Mouse (Mus musculus) adipose tissue, adult 10 weeks (tissue): Measurements from ENCODE around the gene Klk1. TPM values are rescaled to one million over a fixed set of nuclear protein-coding genes. Genes with fewer than 3 reads are reported as not detected.

Source experiments
- polyA plus RNA-seq: library from polyadenylated mRNA; stranded (reverse); fragments of 350-450 nt; fragmentation: Illumina TruSeq; extraction: RNeasy Lipid Tissue Mini Kit (QIAGEN cat#74804); gene quantifications from one replicate; pipeline ENCODE4 v1.2.3, GENCODE M21; 2014; ENCODE audit warnings: low read depth, low replicate concordance

Klk1 gene
- 1.2 TPM for polyA plus RNA-seq

DNA sequence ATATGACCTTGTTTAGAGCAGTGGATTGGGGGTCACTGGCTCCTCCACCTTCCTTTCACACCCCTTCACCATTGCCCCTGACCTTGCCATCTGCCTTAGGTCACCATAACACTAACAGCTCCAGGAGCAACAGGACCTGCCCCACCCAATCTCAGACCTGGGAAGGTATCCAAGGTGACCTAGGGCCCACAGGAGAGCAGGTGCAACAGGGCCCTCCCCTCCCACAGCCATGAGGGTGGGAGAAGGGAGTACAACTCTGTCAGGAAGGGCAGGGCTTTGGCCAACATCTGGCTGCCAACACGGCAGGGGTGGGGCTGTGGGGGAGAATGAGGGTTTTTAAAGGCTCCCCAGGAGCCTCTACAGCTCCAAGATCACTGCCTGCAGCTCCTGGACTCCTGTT, at the start of gene Klk1:
Gene Klk1, plus strand, starts transcription at position 285 of the 400 bp plus-strand sequence.

DNA sequence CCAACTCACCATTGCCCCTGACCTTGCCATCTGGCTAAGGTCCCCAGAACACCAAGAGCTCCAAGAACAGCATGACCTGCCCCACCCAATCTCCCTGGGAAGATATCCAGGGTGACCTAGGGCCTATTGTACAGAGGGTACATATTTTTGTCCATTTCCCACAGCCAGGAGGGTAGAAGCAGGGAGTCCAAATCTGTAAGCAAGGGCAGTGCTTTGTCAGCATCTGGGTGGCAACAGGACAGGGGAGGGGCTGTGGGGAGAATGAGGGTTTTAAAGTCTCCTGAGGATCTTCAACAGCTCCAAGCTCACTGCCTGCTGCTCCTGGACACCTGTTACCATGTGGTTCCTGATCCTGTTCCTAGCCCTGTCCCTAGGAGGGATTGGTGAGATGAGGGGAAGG, 37.2 kb upstream of the Klk1 start, which contains the start of gene Klk1b24:
Gene Klk1b24, plus strand, starts transcription at position 301 of the 400 bp plus-strand sequence.

DNA sequence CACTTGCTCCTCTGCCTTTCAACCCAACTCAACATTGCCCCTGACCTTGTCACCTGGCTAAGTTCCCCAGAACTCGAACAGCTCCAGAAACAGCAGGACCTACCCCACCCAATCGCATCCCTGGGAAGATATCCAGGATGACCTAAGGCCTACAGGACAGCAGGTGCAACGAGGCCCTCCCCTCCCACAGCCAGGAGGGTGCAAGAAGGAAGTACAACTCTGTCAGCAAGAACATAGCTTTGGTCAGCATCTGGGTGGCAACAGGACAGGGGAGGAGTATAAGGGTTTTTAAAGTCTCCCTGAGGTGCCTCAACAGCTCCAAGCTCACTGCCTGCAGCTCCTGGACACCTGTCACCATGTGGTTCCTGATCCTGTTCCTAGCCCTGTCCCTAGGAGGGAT, 27.3 kb upstream of the Klk1 start, which contains the start of gene Klk1b3:
Gene Klk1b3, plus strand, starts transcription at position 301 of the 400 bp plus-strand sequence.

DNA sequence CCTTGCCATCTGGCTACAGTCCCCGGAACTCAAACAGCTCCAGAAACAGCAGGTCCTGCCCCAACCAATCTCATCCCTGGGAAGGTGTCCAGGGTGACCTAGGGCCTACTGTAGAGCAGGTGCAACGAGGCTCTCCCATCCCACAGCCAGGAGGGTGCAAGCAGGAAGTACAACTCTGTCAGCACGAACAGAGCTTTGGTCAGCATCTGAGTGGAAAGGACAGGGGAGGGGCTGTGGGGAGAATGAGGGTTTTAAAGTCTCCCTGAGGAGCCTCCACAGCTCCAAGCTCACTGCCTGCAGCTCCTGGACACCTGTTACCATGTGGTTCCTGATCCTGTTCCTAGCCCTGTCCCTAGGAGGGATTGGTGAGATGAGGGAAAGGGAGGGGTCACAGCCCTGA, 18.0 kb upstream of the Klk1 start, which contains the start of gene Klk1b4:
Gene Klk1b4, plus strand, starts transcription at position 301 of the 400 bp plus-strand sequence.

DNA sequence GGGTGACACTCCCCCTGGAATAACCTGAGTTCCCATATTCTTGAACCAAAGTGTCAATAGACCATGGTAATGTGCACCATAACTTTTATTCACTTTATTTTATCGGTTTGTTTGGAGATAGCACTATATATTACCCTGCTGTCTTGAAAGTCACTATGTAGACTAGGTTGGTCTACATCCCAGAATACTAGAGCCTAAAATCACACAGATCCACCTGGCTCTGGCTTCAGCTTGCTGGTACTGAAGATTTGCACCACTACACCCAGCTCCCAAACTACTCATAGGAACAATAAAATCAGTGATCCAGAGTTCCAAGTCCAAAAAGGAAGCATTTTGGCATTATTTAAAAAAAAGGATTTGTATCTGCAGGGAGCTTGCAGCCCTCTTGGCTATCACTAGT, 9.5 kb upstream of the Klk1 start, which contains the start of gene Klk1b5:
Gene Klk1b5, plus strand, starts transcription at position 301 of the 400 bp plus-strand sequence.

DNA sequence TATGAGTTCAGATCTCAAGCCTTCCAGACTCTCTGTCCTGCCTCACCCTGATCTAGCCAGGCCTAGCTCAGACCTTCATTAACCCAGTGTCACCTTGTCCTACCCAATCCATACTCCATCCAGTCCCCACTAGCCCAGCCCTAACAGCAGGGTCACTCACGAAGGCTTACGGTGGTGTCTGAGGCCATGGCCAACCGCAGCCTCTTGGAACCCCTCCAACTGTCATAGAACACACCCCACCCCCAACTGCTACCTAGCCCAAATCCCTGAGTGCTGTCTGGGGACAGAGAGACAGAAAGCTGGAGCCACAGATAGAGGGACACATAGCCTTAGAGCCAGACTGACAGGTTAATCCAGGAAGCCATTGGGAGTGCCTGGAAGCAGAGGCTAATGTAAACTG, 10.7 kb downstream of the Klk1 start, which contains the start of gene Gm36864:
Gene Gm36864, plus strand, starts transcription at position 269 of the 400 bp plus-strand sequence.

DNA sequence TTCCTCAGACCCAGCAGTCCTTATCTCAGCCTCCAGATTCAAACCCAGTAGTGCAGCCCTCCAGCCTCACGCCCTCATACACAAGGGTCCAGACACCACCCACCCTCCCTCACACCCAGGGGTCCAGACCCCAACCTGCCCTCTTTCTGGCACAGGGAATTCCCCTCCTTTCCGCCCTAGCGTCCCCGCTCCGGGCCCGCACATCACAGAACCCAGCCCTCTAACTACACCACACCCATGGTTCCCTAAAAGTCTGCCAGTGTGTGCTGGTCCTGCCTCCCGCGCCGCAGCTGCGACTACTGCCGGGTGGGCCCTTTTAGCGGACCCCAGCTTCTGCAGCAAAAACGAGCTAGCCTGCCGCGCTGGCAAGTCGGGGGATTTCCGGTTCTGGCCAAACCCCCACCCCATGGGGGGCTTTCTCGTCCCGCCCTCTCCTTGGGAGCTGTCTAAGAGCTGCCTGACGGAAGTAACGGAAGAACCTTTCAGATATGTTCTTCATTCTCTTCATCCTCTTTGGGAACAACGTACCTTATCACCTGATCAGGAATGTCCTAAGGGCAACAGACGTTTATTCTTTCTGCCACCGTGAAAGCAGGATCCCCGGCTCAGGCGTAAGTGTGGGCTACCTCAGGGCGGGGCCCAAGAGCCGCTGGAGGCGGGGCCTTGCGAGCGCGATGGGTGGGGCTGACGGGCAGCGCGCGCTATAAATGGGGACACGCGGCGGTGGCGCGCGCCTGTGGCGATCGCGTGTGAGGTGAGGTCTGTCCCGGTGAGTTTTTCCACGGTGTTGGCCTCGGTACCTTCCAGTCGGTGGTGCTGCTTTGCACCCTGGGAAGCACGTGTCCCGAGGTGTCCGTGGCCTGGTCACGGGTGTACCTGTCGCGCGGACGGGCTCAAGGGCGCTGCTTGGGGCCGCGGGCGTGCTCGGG, 21.2 kb downstream of the Klk1 start, which contains the start of the genes 1700028J19Rik and 2410002F23Rik:
Gene 1700028J19Rik, minus strand, starts transcription at position 641 of the 929 bp plus-strand sequence.
Gene 2410002F23Rik, plus strand, starts transcription at position 668 of the 929 bp plus-strand sequence.

DNA sequence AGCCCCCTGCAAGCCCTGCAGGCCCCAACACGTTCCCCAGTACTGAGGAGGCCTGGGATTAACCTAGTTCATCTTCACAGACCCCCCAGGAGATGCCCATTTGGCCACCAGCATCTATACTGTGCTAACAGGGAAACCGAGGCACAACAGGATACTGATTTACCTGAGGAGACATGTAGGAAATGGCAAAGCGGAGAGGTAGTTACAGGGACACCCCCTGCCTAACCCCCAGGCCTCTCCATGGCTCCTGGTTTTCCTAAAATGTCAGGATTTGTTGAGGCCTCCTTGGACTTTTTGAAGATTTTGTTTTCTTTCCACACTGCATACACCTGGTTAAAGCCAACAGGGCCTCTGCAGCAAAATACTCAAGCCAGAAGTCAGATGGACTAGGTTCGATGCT, 32.1 kb downstream of the Klk1 start, which contains the start of gene Acp4:
Gene Acp4, minus strand, starts transcription at position 101 of the 400 bp plus-strand sequence.

DNA sequence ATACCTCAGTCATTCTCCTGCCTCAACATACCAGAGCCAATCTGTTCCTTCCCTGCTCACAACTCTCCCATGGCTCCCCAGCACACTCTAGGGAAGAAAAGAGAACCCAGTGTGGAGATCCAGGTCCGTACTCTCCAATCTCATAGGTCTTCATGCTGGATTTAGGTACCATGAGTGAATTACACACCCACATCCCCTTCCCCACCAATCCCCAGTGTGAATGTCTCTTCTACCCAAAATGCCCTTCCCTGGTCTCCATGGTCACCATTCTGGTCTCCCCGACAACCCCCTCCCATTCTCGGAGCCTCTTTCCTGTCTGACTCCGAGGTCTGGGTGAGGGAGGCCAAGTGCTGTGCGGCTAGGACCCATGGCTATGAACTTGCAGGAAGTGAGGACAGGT, 36.0 kb downstream of the Klk1 start, which contains the start of gene Gm15517:
Gene Gm15517, plus strand, starts transcription at position 301 of the 400 bp plus-strand sequence.

Other genes with a start within 250 kb of the Klk1 start
- 0.52 TPM for gene Klk1b9, start 249.3 kb upstream of the Klk1 start, polyA plus RNA-seq
- gene Klk1b11, start 229.5 kb upstream of the Klk1 start, polyA plus RNA-seq: not detected
- gene Klk1b26, start 213.2 kb upstream of the Klk1 start, polyA plus RNA-seq: 0.52 TPM
- gene Klk1b27, start 173.1 kb upstream of the Klk1 start, polyA plus RNA-seq: 0.38 TPM
- 0.38 TPM for gene Klk1b21, start 123.0 kb upstream of the Klk1 start, polyA plus RNA-seq
- not detected for gene Klk1b22, start 112.7 kb upstream of the Klk1 start, polyA plus RNA-seq
- not detected for gene Klk1b16, start 88.6 kb upstream of the Klk1 start, polyA plus RNA-seq
- gene Klk1b24, start 37.1 kb upstream of the Klk1 start, polyA plus RNA-seq: not detected
- gene Klk1b3, start 27.2 kb upstream of the Klk1 start, polyA plus RNA-seq: 0.38 TPM
- gene Klk1b4, start 17.9 kb upstream of the Klk1 start, polyA plus RNA-seq: not detected
- 2.5 TPM for gene Klk1b5, start 9.4 kb upstream of the Klk1 start, polyA plus RNA-seq
- gene Gm36864, start 10.8 kb downstream of the Klk1 start, polyA plus RNA-seq: 0.81 TPM
- 10.2 TPM for gene 1700028J19Rik, start 21.3 kb downstream of the Klk1 start, polyA plus RNA-seq
- gene 2410002F23Rik, start 21.4 kb downstream of the Klk1 start, polyA plus RNA-seq: 71.2 TPM
- 0.31 TPM for gene Acp4, start 32.0 kb downstream of the Klk1 start, polyA plus RNA-seq
- gene Gm15517, start 36.1 kb downstream of the Klk1 start, polyA plus RNA-seq: 37.4 TPM
- gene Clec11a, start 81.5 kb downstream of the Klk1 start, polyA plus RNA-seq: 7.8 TPM
- 0.61 TPM for gene Shank1, start 84.9 kb downstream of the Klk1 start, polyA plus RNA-seq
- 3.9 TPM for gene Syt3, start 158.7 kb downstream of the Klk1 start, polyA plus RNA-seq
- gene 1700008O03Rik, start 160.5 kb downstream of the Klk1 start, polyA plus RNA-seq: 0.37 TPM
- gene Lrrc4b, start 203.7 kb downstream of the Klk1 start, polyA plus RNA-seq: 0.20 TPM
- not detected for gene Aspdh, start 240.0 kb downstream of the Klk1 start, polyA plus RNA-seq
- gene Josd2, start 242.6 kb downstream of the Klk1 start, polyA plus RNA-seq: 27.8 TPM